Mouse (Mus musculus) MEL (cell line): ENCODE measurements around the gene Rbm38. TPM values are rescaled to one million over a fixed set of nuclear protein-coding genes. Genes with fewer than 3 reads are reported as not detected.
A peak's percentile ranks its signal among the peaks of the same experiment; 100 is the strongest.

Experiments
- DNase-seq: peaks from one replicate; pipeline ENCODE4 v3.0.0; 2011; ENCODE audit warnings: low read depth, low spot score
- H3K27ac ChIP-seq: 2 replicates; pipeline ENCODE4 v1.5.1; 2012; ENCODE audit warnings: low read depth, mild to moderate bottlenecking, control low read depth, low read length, moderate library complexity; ENCODE audit not compliant: control insufficient read depth
- H3K27me3 ChIP-seq, 2 experiments: fragments of 150-350 bp in 1 of 2; sonication (generic) in 1 of 2; 2 replicates each; pipeline ENCODE4 v1.6.1; 2012; ENCODE audit warnings: low read length in 2 of 2, mild to moderate bottlenecking in 2 of 2, improper control_type of control experiment in 1 of 2, moderate library complexity in 1 of 2; ENCODE audit not compliant: insufficient read depth in 2 of 2, control insufficient read depth in 1 of 2
- H3K36me3 ChIP-seq, 2 experiments: 2 replicates each; pipeline ENCODE4 v1.6.1; 2012 to 2014; ENCODE audit warnings: low read length in 2 of 2, improper control_type of control experiment in 1 of 2, inconsistent platforms in 1 of 2, mild to moderate bottlenecking in 1 of 2; ENCODE audit not compliant: insufficient read depth in 2 of 2, control insufficient read depth in 1 of 2
- H3K4me1 ChIP-seq, 2 experiments: fragments of 150-350 bp in 1 of 2; sonication (generic) in 1 of 2; 2 replicates each; pipeline ENCODE4 v1.6.1; 2012; ENCODE audit warnings: low read length in 2 of 2, improper control_type of control experiment in 1 of 2, mild to moderate bottlenecking in 1 of 2; ENCODE audit not compliant: insufficient read depth in 2 of 2, control insufficient read depth in 1 of 2
- H3K4me3 ChIP-seq, 2 experiments: fragments of 150-350 bp in 1 of 2; sonication (generic) in 1 of 2; 2 replicates each; pipeline ENCODE4 v1.5.1; 2012; ENCODE audit warnings: low read depth in 2 of 2, low read length in 2 of 2, mild to moderate bottlenecking in 2 of 2, moderate library complexity in 2 of 2, control low read depth in 1 of 2, improper control_type of control experiment in 1 of 2; ENCODE audit not compliant: control insufficient read depth in 1 of 2, insufficient read depth in 1 of 2
- H3K79me2 ChIP-seq: 2 replicates; pipeline ENCODE4 v1.6.1; 2012; ENCODE audit warnings: mild to moderate bottlenecking, low read length, moderate library complexity; ENCODE audit not compliant: control insufficient read depth, poor library complexity, insufficient read depth
- H3K9ac ChIP-seq: 2 replicates; pipeline ENCODE4 v1.6.1; 2012; ENCODE audit warnings: low read depth, mild to moderate bottlenecking, control low read depth, low read length, moderate library complexity; ENCODE audit not compliant: control insufficient read depth, poor library complexity, severe bottlenecking
- H3K9me3 ChIP-seq: fragments of 150-350 bp; sonication (generic); replicated peaks from 2 replicates; pipeline ENCODE4 v1.6.1; 2012; ENCODE audit warnings: mild to moderate bottlenecking, low read length, improper control_type of control experiment, moderate library complexity; ENCODE audit not compliant: insufficient read depth
- CHD2 ChIP-seq: IDR thresholded peaks from 2 replicates; pipeline ENCODE4 v1.6.1; 2011; ENCODE audit warnings: low read length, improper control_type of control experiment
- CTCF ChIP-seq, 3 experiments: IDR thresholded peaks in 2 of 3; conservative IDR thresholded peaks in 1 of 3; 2 replicates each; pipeline ENCODE4 v1.5.1; 2011 to 2012; ENCODE audit warnings: low read length in 3 of 3, low read depth in 2 of 3, mild to moderate bottlenecking in 2 of 3, improper control_type of control experiment in 1 of 3, inconsistent platforms in 1 of 3, mixed read lengths in 1 of 3, moderate library complexity in 1 of 3; ENCODE audit not compliant: control insufficient read depth in 1 of 3, insufficient read depth in 1 of 3, poor library complexity in 1 of 3, severe bottlenecking in 1 of 3
- HCFC1 ChIP-seq: IDR thresholded peaks from 2 replicates; pipeline ENCODE4 v1.6.1; 2012; ENCODE audit warnings: low read depth, mild to moderate bottlenecking, inconsistent platforms, low read length, improper control_type of control experiment, moderate library complexity
- JUND ChIP-seq: IDR thresholded peaks from 2 replicates; pipeline ENCODE4 v1.6.1; 2011; ENCODE audit warnings: low read depth, mild to moderate bottlenecking, improper control_type of control experiment, low read length
- MAFK ChIP-seq: IDR thresholded peaks from 2 replicates; pipeline ENCODE4 v1.6.1; 2011; ENCODE audit warnings: low read depth, mild to moderate bottlenecking, low read length, improper control_type of control experiment, borderline replicate concordance
- MEF2A ChIP-seq: IDR thresholded peaks from 2 replicates; pipeline ENCODE4 v1.6.1; 2014; ENCODE audit warnings: low read depth, mild to moderate bottlenecking, inconsistent platforms, low read length, improper control_type of control experiment; ENCODE audit not compliant: poor library complexity, insufficient replicate concordance, severe bottlenecking; ENCODE audit errors: extremely low read depth
- MYB ChIP-seq: IDR thresholded peaks from 2 replicates; pipeline ENCODE4 v1.6.1; 2011; ENCODE audit warnings: mild to moderate bottlenecking, low read depth, low read length, improper control_type of control experiment
- MYC ChIP-seq: IDR thresholded peaks from 2 replicates; pipeline ENCODE4 v1.6.1; 2011; ENCODE audit warnings: low read depth, mild to moderate bottlenecking, low read length, improper control_type of control experiment, moderate library complexity
- POLR2A ChIP-seq, 2 experiments: IDR thresholded peaks; 2 replicates each; pipeline ENCODE4 v1.6.1; 2011 to 2012; ENCODE audit warnings: low read length in 2 of 2, mild to moderate bottlenecking in 2 of 2, control low read depth in 1 of 2, improper control_type of control experiment in 1 of 2, low read depth in 1 of 2, moderate library complexity in 1 of 2; ENCODE audit not compliant: control insufficient read depth in 1 of 2, insufficient read depth in 1 of 2, poor library complexity in 1 of 2
- POLR2AphosphoS5 ChIP-seq: IDR thresholded peaks from 2 replicates; pipeline ENCODE4 v1.6.1; 2012; ENCODE audit warnings: low read depth, borderline replicate concordance, mild to moderate bottlenecking, inconsistent platforms, low read length, moderate library complexity, mixed read lengths
- RAD21 ChIP-seq: IDR thresholded peaks from 2 replicates; pipeline ENCODE4 v1.6.1; 2011; ENCODE audit warnings: mild to moderate bottlenecking, low read depth, low read length, improper control_type of control experiment
- RCOR1 ChIP-seq: IDR thresholded peaks from 2 replicates; pipeline ENCODE4 v1.6.1; 2012; ENCODE audit warnings: low read depth, mild to moderate bottlenecking, inconsistent platforms, low read length, improper control_type of control experiment
- SMC3 ChIP-seq: IDR thresholded peaks from 2 replicates; pipeline ENCODE4 v1.6.1; 2011; ENCODE audit warnings: low read depth, low read length, improper control_type of control experiment
- TAL1 ChIP-seq: IDR thresholded peaks from 2 replicates; pipeline ENCODE4 v1.6.1; 2012; ENCODE audit warnings: mild to moderate bottlenecking, inconsistent platforms, low read length, moderate library complexity, mixed read lengths
- TBP ChIP-seq: IDR thresholded peaks from 2 replicates; pipeline ENCODE4 v1.8.0; 2011; ENCODE audit warnings: low read depth, low read length, improper control_type of control experiment
- USF1 ChIP-seq: IDR thresholded peaks from 2 replicates; pipeline ENCODE4 v1.6.1; 2014; ENCODE audit warnings: low read depth, mild to moderate bottlenecking, inconsistent platforms, low read length, improper control_type of control experiment, moderate library complexity
- USF2 ChIP-seq, 2 experiments: IDR thresholded peaks; 2 replicates each; pipeline ENCODE4 v1.6.1; 2011 to 2012; ENCODE audit warnings: improper control_type of control experiment in 2 of 2, low read length in 2 of 2, borderline replicate concordance in 1 of 2, inconsistent platforms in 1 of 2, low read depth in 1 of 2, mild to moderate bottlenecking in 1 of 2; ENCODE audit not compliant: insufficient read depth in 1 of 2
- ZC3H11A ChIP-seq: IDR thresholded peaks from 2 replicates; pipeline ENCODE4 v1.6.1; 2012; ENCODE audit warnings: low read depth, mild to moderate bottlenecking, inconsistent platforms, low read length, improper control_type of control experiment
- ZNF384 ChIP-seq: IDR thresholded peaks from 2 replicates; pipeline ENCODE4 v1.6.1; 2012; ENCODE audit warnings: low read depth, mild to moderate bottlenecking, inconsistent platforms, low read length, improper control_type of control experiment
- polyA plus RNA-seq, 2 experiments: library from polyadenylated mRNA; stranded (reverse) in 1 of 2; unstranded in 1 of 2; fragments of >175 nt in 1 of 2; fragments of >200 nt in 1 of 2; gene quantifications; 2 replicates each; pipeline versions ENCODE4 v1.2.1 to v1.2.4; 2012; ENCODE audit warnings: low replicate concordance in 2 of 2, low read depth in 1 of 2; ENCODE audit not compliant: insufficient read length in 2 of 2, insufficient read depth in 1 of 2, missing spikeins in 1 of 2
- total RNA-seq: library from RNA; depleted of rRNA; stranded (reverse); fragments of 300-350 nt; gene quantifications from 2 replicates; pipeline ENCODE4 v1.2.3, GENCODE M21; 2012

The Rbm38 gene
- total and polyA plus RNA-seq, 3 experiments, result 39.0 to 207 TPM; not detected in 1

- no peak within 1 kb of the TSS for H3K27ac ChIP-seq
- H3K4me1 ChIP-seq, result peaks cover 0 to 12% of the 10 kb centered on the region in 2 experiments; a peak in 2 of 4 replicates
- H3K36me3 ChIP-seq, result peaks cover 0 to 2% of the 10 kb centered on the region in 2 experiments; a peak in 1 of 4 replicates
- no peak for DNase-seq
- no peaks in the 10 kb centered on the region for H3K27me3 ChIP-seq
- no peaks in the 10 kb centered on the region for H3K79me2 ChIP-seq
- TF ChIP-seq MAFK, result no peak
- TF ChIP-seq RAD21, result no peak
- no peak for TF ChIP-seq CHD2
- no peak for TF ChIP-seq POLR2A (IDR thresholded peaks at IDR 0.05; ENCODE audit: control insufficient read depth in 1 of 2, insufficient read depth in 1 of 2, low read depth in 1 of 2, low read length in 2 of 2, poor library complexity in 1 of 2)
- TF ChIP-seq TAL1, result no peak
- TF ChIP-seq ZNF384, result no peak
- no peak for TF ChIP-seq SMC3
- no peak for TF ChIP-seq USF1
- TF ChIP-seq MEF2A, result no peak
- no peak for TF ChIP-seq MYC
- no peaks in the 10 kb centered on the region for H3K9me3 ChIP-seq
- H3K4me3 ChIP-seq, result peak within 1 kb of the TSS; percentile 7 to 12; a peak in 2 of 4 replicates
- H3K9ac ChIP-seq, result peak within 1 kb of the TSS; percentile 18
Measured at GRCm38 (mm10) chr2:172977409-172978130, 42.7 kb upstream of the Rbm38 start, which contains the start of gene Spo11. Gene Spo11, plus strand, starts transcription at chr2:172977700.

- TF ChIP-seq HCFC1, result no peak
- no peak for TF ChIP-seq MEF2A
- no peak for TF ChIP-seq MYB
- TF ChIP-seq ZC3H11A, result no peak
- TF ChIP-seq MAFK, result no peak
- TF ChIP-seq JUND, result no peak
- TF ChIP-seq TBP, result no peak
- no peak for TF ChIP-seq USF2 (IDR thresholded peaks at IDR 0.05; ENCODE audit: borderline replicate concordance in 1 of 2, insufficient read depth in 1 of 2, low read depth in 1 of 2, low read length in 2 of 2)
- no peak for TF ChIP-seq POLR2AphosphoS5
- no peak for TF ChIP-seq CTCF (IDR thresholded peaks at IDR 0.05 in 2 of 3, conservative IDR thresholded peaks at IDR 0.05 in 1 of 3; ENCODE audit: control insufficient read depth in 1 of 3, insufficient read depth in 1 of 3, low read depth in 2 of 3, low read length in 3 of 3, poor library complexity in 1 of 3, severe bottlenecking in 1 of 3)
- no peak for TF ChIP-seq MYC
- TF ChIP-seq RCOR1, result no peak
Measured at GRCm38 (mm10) chr2:172978131-172978633, 42.1 kb upstream of the Rbm38 start.

More at GRCm38 (mm10) chr2:172978131-172978633, 42.1 kb upstream of the Rbm38 start:
- Histone ChIP-seq H3K36me3 (peaks cover 0 to 2% of the 10 kb centered on the region in 2 experiments; a peak in 1 of 4 replicates), H3K4me1 (peaks cover 0 to 12% of the 10 kb centered on the region in 2 experiments; a peak in 2 of 4 replicates), H3K4me3 (no peak overlapping the region), H3K27me3 (no peaks in the 10 kb centered on the region), H3K27ac (no peak overlapping the region), H3K79me2 (no peaks in the 10 kb centered on the region), H3K9ac (no peak overlapping the region; the same call in 1 of the 2 replicates), H3K9me3 (no peaks in the 10 kb centered on the region)
- no peak for DNase-seq
